Mouse (Mus musculus) ES-Bruce4 (cell line): ENCODE results near the gene Hoxa9. TPM values are rescaled to one million over a fixed set of nuclear protein-coding genes. Genes with fewer than 3 reads are reported as not detected.

Experiments
- H3K27ac ChIP-seq: 2 replicates; pipeline ENCODE4 v1.5.1; 2012; ENCODE audit warnings: low read length, inconsistent platforms; ENCODE audit not compliant: insufficient read depth
- H3K27me3 ChIP-seq: 2 replicates; pipeline ENCODE4 v1.6.1; 2012; ENCODE audit warnings: mild to moderate bottlenecking, low read length, inconsistent platforms; ENCODE audit not compliant: control insufficient read depth, poor library complexity, insufficient read depth, severe bottlenecking
- H3K36me3 ChIP-seq: 2 replicates; pipeline ENCODE4 v1.6.1; 2012; ENCODE audit warnings: inconsistent platforms, mild to moderate bottlenecking, low read length, moderate library complexity; ENCODE audit not compliant: control insufficient read depth, poor library complexity, insufficient read depth, severe bottlenecking
- H3K4me1 ChIP-seq: one replicate; pipeline ENCODE4 v1.8.1; 2011; ENCODE audit warnings: low read length; ENCODE audit not compliant: control insufficient read depth, insufficient read depth
- H3K4me3 ChIP-seq: 2 replicates; pipeline ENCODE4 v1.5.1; 2011; ENCODE audit warnings: low read depth, mild to moderate bottlenecking, low read length
- H3K9ac ChIP-seq: 2 replicates; pipeline ENCODE4 v1.6.1; 2012; ENCODE audit warnings: low read depth, mild to moderate bottlenecking, inconsistent platforms; ENCODE audit not compliant: poor library complexity, severe bottlenecking
- H3K9me3 ChIP-seq: replicated peaks from 2 replicates; pipeline ENCODE4 v1.6.1; 2012; ENCODE audit warnings: mild to moderate bottlenecking, low read length, inconsistent platforms; ENCODE audit not compliant: control insufficient read depth, poor library complexity, insufficient read depth, severe bottlenecking
- CTCF ChIP-seq: IDR thresholded peaks from one replicate; pipeline ENCODE4 v1.8.1; 2011; ENCODE audit warnings: low read depth, low read length
- EP300 ChIP-seq: IDR thresholded peaks from 2 replicates; pipeline ENCODE4 v1.6.1; 2011; ENCODE audit warnings: low read depth, low read length; ENCODE audit not compliant: insufficient read depth
- POLR2A ChIP-seq: IDR thresholded peaks from one replicate; pipeline ENCODE4 v1.8.1; 2011; ENCODE audit warnings: low read length; ENCODE audit not compliant: insufficient read depth
- polyA plus RNA-seq: library from polyadenylated mRNA; stranded (reverse); fragments of >200 nt; gene quantifications from 2 replicates; pipeline ENCODE4 v1.2.4, GENCODE M21; 2011; ENCODE audit warnings: low read depth; ENCODE audit not compliant: missing spikeins, insufficient read depth, insufficient read length

Gene Hoxa9
- polyA plus RNA-seq, 1 experiment = not detected

- Histone ChIP-seq H3K36me3 (no peaks in the 10 kb centered on the region), H3K27me3 (peaks cover 57% of the 10 kb centered on the region), H3K27ac (no peak overlapping the region), H3K4me1 (no peaks in the 10 kb centered on the region), H3K9ac (peak overlapping the region; percentile 50), H3K9me3 (no peaks in the 10 kb centered on the region), H3K4me3 (peak overlapping the region; percentile 28)
- TF ChIP-seq EP300 (no peak), CTCF (no peak), POLR2A (no peak)
Measured at GRCm38 (mm10) chr6:52216691-52217458, 14.0 kb downstream of the Hoxa9 start.

- Histone ChIP-seq H3K9me3 (no peaks in the 10 kb centered on the region), H3K9ac (no peak overlapping the region), H3K36me3 (no peaks in the 10 kb centered on the region), H3K4me3 (no peak overlapping the region), H3K4me1 (no peaks in the 10 kb centered on the region), H3K27me3 (peaks cover 57% of the 10 kb centered on the region), H3K27ac (no peak overlapping the region)
- TF ChIP-seq POLR2A (no peak), EP300 (no peak), CTCF (no peak)
Measured at GRCm38 (mm10) chr6:52215771-52216535, 14.9 kb downstream of the Hoxa9 start.

- H3K4me1 ChIP-seq = no peaks in the 10 kb centered on the region
Measured at GRCm38 (mm10) chr6:52215070-52215469, 15.8 kb downstream of the Hoxa9 start.

GRCm38 (mm10) chr6:52214271-52214670 lies 16.6 kb downstream of the Hoxa9 start:
- Histone ChIP-seq H3K4me3 (no peak overlapping the region), H3K4me1 (no peaks in the 10 kb centered on the region), H3K27ac (no peak overlapping the region), H3K36me3 (no peaks in the 10 kb centered on the region), H3K27me3 (peaks cover 55% of the 10 kb centered on the region), H3K9ac (no peak overlapping the region), H3K9me3 (no peaks in the 10 kb centered on the region)
- TF ChIP-seq CTCF = no peak

More at GRCm38 (mm10) chr6:52215070-52215469, 15.8 kb downstream of the Hoxa9 start:
- TF ChIP-seq EP300 (no peak), CTCF (no peak), POLR2A (no peak)
- H3K36me3 ChIP-seq = no peaks in the 10 kb centered on the region
- no peaks in the 10 kb centered on the region for H3K9me3 ChIP-seq
- no peak overlapping the region for H3K27ac ChIP-seq
- peaks cover 52% of the 10 kb centered on the region for H3K27me3 ChIP-seq
- no peak overlapping the region for H3K4me3 ChIP-seq
- no peak overlapping the region for H3K9ac ChIP-seq

GRCm38 (mm10) chr6:52213119-52213986 lies 17.5 kb downstream of the Hoxa9 start, which contains the start of the genes Hoxa3 and Gm28308:
Gene Hoxa3 (minus strand): TSS chr6:52213336.
Gene Gm28308 (minus strand): TSS chr6:52213339.
- H3K27ac ChIP-seq = no peak within 1 kb of the TSS
- H3K9ac ChIP-seq = no peak within 1 kb of the TSS
- H3K9me3 ChIP-seq = no peaks in the 10 kb centered on the region
- H3K4me3 ChIP-seq = 0 out of 2 replicates have a peak within 1 kb of the TSS, but pooled peaks have one; percentile 9
- H3K27me3 ChIP-seq = peaks cover 49% of the 10 kb centered on the region
- TF ChIP-seq CTCF = no peak
- no peak for TF ChIP-seq EP300
- TF ChIP-seq POLR2A = no peak
- no peaks in the 10 kb centered on the region for H3K4me1 ChIP-seq
- H3K36me3 ChIP-seq = no peaks in the 10 kb centered on the region
